Mouse (Mus musculus) heart, embryonic 16.5 days (tissue): ENCODE measurements around the gene Eno4. TPM values are rescaled to one million over a fixed set of nuclear protein-coding genes. Genes with fewer than 3 reads are reported as not detected.
"Not testable (repeated sequence)": the region's sequence is repeated elsewhere in the genome, so short reads cannot be mapped to it uniquely, and the experiment has no call there.

ENCODE experiments used
- ATAC-seq: fragments of 200-750 bp; cut with Nextera tagmentation; replicated peaks from 2 replicates; pipeline ENCODE4 v1.8.0; 2017; ENCODE audit warnings: moderate number of reproducible peaks; ENCODE audit not compliant: insufficient read depth, low FRiP score; ENCODE audit errors: extremely low read depth
- H3K27ac ChIP-seq: fragments of 300-500 bp; sonication (generic); 2 replicates; pipeline ENCODE4 v1.5.1; 2014; ENCODE audit warnings: mild to moderate bottlenecking, low read length, control low read depth, moderate library complexity
- H3K27me3 ChIP-seq: fragments of 300-500 bp; sonication (generic); 2 replicates; pipeline ENCODE4 v1.6.1; 2014; ENCODE audit warnings: low read length, mixed read lengths; ENCODE audit not compliant: control insufficient read depth, insufficient read depth
- H3K36me3 ChIP-seq: fragments of 300-500 bp; sonication (generic); 2 replicates; pipeline ENCODE4 v1.6.1; 2014; ENCODE audit not compliant: control insufficient read depth, insufficient read depth
- H3K4me1 ChIP-seq: fragments of 300-500 bp; sonication (generic); 2 replicates; pipeline ENCODE4 v1.6.1; 2014; ENCODE audit warnings: low read length, mixed read lengths; ENCODE audit not compliant: control insufficient read depth, insufficient read depth
- H3K4me2 ChIP-seq: fragments of 300-500 bp; sonication (generic); 2 replicates; pipeline ENCODE4 v1.6.1; 2014; ENCODE audit warnings: low read depth, mild to moderate bottlenecking, control low read depth, low read length
- H3K4me3 ChIP-seq: fragments of 300-500 bp; sonication (generic); 2 replicates; pipeline ENCODE4 v1.5.1; 2014; ENCODE audit warnings: mild to moderate bottlenecking, control low read depth, low read length
- H3K9ac ChIP-seq: fragments of 300-500 bp; sonication (generic); 2 replicates; pipeline ENCODE4 v1.6.1; 2014; ENCODE audit warnings: low read length, control low read depth
- H3K9me3 ChIP-seq: fragments of 300-500 bp; sonication (generic); replicated peaks from 2 replicates; pipeline ENCODE4 v1.6.1; 2016; ENCODE audit warnings: low read length; ENCODE audit not compliant: control insufficient read depth
- WGBS: fragments of 180-500 bp; shearing (Covaris S2); extraction: QIAGEN DNeasy Blood & Tissue Kit; methylation state at CpG from one replicate; pipeline ENCODE4 v1.1.7; 2014; 5-methylcytosine and 5-hydroxymethylcytosine counted together
- polyA plus RNA-seq: library from polyadenylated mRNA; unstranded; fragments of >200 nt; fragmentation: Nextera tagmentation; extraction: Ambion mirVana; gene quantifications from 2 replicates; pipeline ENCODE4 v1.2.1, GENCODE M21; 2015

Eno4 gene
- polyA plus RNA-seq = 0.13 and 0.16 TPM in 2 replicates

- Histone ChIP-seq H3K4me3 (peak within 1 kb of the TSS; percentile 71), H3K4me2 (peak within 1 kb of the TSS; percentile 77), H3K9ac (peak within 1 kb of the TSS; percentile 83), H3K36me3 (no peaks in the 10 kb centered on the region), H3K4me1 (peaks cover 7% of the 10 kb centered on the region), H3K9me3 (no peaks in the 10 kb centered on the region), H3K27me3 (no peaks in the 10 kb centered on the region), H3K27ac (peak within 1 kb of the TSS; percentile 53)
- peak; percentile 97 for ATAC-seq
- WGBS = under 1% methylated on average over 65 of the region's 65 CpGs
Measured at GRCm38 (mm10) chr19:58942841-58943828, at the start of gene Eno4, which contains the start of gene Hspa12a. Gene Eno4 (plus strand): TSS chr19:58943425. Gene Hspa12a (minus strand): TSS chr19:58943654.

- Histone ChIP-seq H3K9me3 (peaks cover 6% of the 10 kb centered on the region), H3K27ac (no peak overlapping the region), H3K27me3 (no peaks in the 10 kb centered on the region), H3K4me3 (no peak overlapping the region), H3K4me1 (no peaks in the 10 kb centered on the region), H3K9ac (no peak overlapping the region), H3K4me2 (no peak overlapping the region), H3K36me3 (no peaks in the 10 kb centered on the region)
- 88% methylated on average over 2 of the region's 3 CpGs for WGBS
- no peak for ATAC-seq
Measured at GRCm38 (mm10) chr19:58896216-58896615, 47.0 kb upstream of the Eno4 start.

GRCm38 (mm10) chr19:58900471-58900870 lies 42.8 kb upstream of the Eno4 start:
- H3K4me3 ChIP-seq, H3K36me3 ChIP-seq, H3K9me3 ChIP-seq, ATAC-seq, H3K9ac ChIP-seq, H3K4me1 ChIP-seq, H3K4me2 ChIP-seq, H3K27me3 ChIP-seq, H3K27ac ChIP-seq: not testable (repeated sequence)
- WGBS = 79% methylated on average over 10 of the region's 10 CpGs

- Histone ChIP-seq H3K36me3 (no peaks in the 10 kb centered on the region), H3K27ac (0 out of 2 replicates have a peak overlapping the region, but pooled peaks have one; percentile 8), H3K4me3 (peak overlapping the region; percentile 42), H3K4me2 (peak overlapping the region; percentile 61), H3K27me3 (no peaks in the 10 kb centered on the region), H3K9me3 (no peaks in the 10 kb centered on the region; the same call in 1 of the 2 replicates), H3K4me1 (peaks cover 2% of the 10 kb centered on the region), H3K9ac (no peak overlapping the region)
- ATAC-seq = no peak
- WGBS = 58% methylated on average over 7 of the region's 7 CpGs
Measured at GRCm38 (mm10) chr19:58903079-58903898, 39.9 kb upstream of the Eno4 start.

- no peaks in the 10 kb centered on the region for H3K36me3 ChIP-seq
- 0 out of 2 replicates have a peak overlapping the region, but pooled peaks have one; percentile 8 for H3K27ac ChIP-seq
- H3K27me3 ChIP-seq = no peaks in the 10 kb centered on the region
- WGBS = under 1% methylated on average over 11 of the region's 11 CpGs
- H3K4me2 ChIP-seq = peak overlapping the region; percentile 61
- H3K9me3 ChIP-seq = no peaks in the 10 kb centered on the region
- H3K4me3 ChIP-seq = peak overlapping the region; percentile 42
- peaks cover 2% of the 10 kb centered on the region for H3K4me1 ChIP-seq
- no peak overlapping the region for H3K9ac ChIP-seq
- ATAC-seq = peak; percentile 79
Measured at GRCm38 (mm10) chr19:58903899-58904327, 39.3 kb upstream of the Eno4 start.

- no peak for ATAC-seq
- H3K4me1 ChIP-seq = peaks cover 6% of the 10 kb centered on the region
- H3K9me3 ChIP-seq = no peaks in the 10 kb centered on the region
- 46% methylated on average over 9 of the region's 9 CpGs for WGBS
- H3K27me3 ChIP-seq = no peaks in the 10 kb centered on the region
- no peaks in the 10 kb centered on the region for H3K36me3 ChIP-seq
- no peak overlapping the region for H3K27ac ChIP-seq
- no peak overlapping the region for H3K4me2 ChIP-seq
- no peak overlapping the region for H3K4me3 ChIP-seq
- no peak overlapping the region for H3K9ac ChIP-seq
Measured at GRCm38 (mm10) chr19:58906685-58907084, 36.5 kb upstream of the Eno4 start.

- H3K4me3 ChIP-seq = no peak overlapping the region
- H3K9ac ChIP-seq = no peak overlapping the region
- H3K4me1 ChIP-seq = peaks cover 6% of the 10 kb centered on the region
- no peaks in the 10 kb centered on the region for H3K36me3 ChIP-seq
- H3K9me3 ChIP-seq = no peaks in the 10 kb centered on the region
- 0 out of 2 replicates have a peak, but pooled peaks cover 3% of the 10 kb centered on the region for H3K27me3 ChIP-seq
- no peak overlapping the region for H3K27ac ChIP-seq
- no peak for ATAC-seq
- no peak overlapping the region for H3K4me2 ChIP-seq
- 67% methylated on average over 10 of the region's 10 CpGs for WGBS
Measured at GRCm38 (mm10) chr19:58908018-58908417, 35.2 kb upstream of the Eno4 start.

GRCm38 (mm10) chr19:58910941-58911368 lies 32.3 kb upstream of the Eno4 start:
- peak overlapping the region; percentile 40 for H3K4me3 ChIP-seq
- peak overlapping the region; percentile 74 for H3K4me2 ChIP-seq
- peak overlapping the region; percentile 44 for H3K9ac ChIP-seq
- WGBS = under 1% methylated on average over 11 of the region's 11 CpGs
- no peaks in the 10 kb centered on the region for H3K9me3 ChIP-seq
- peaks cover 3% of the 10 kb centered on the region; the same call in 1 of the 2 replicates for H3K27me3 ChIP-seq
- H3K27ac ChIP-seq = no peak overlapping the region
- peaks cover 4% of the 10 kb centered on the region for H3K4me1 ChIP-seq
- no peaks in the 10 kb centered on the region for H3K36me3 ChIP-seq
- ATAC-seq = no peak
